Mouse (Mus musculus) myocyte (in vitro differentiated cells): ENCODE measurements at regions not wholly inside any gene's neighbourhood (a gene's known extent, or its start where the extent isn't known, plus 50 kb on each side); places are given as distances from the start of the nearest gene placed in this dataset.
"Not testable (repeated sequence)": the region's sequence is repeated elsewhere in the genome, so short reads cannot be mapped to it uniquely, and the experiment has no call there.

Experiments used
- H3K27me3 ChIP-seq: one replicate; pipeline ENCODE4 v1.6.1; 2011; ENCODE audit not compliant: control insufficient read depth, insufficient read depth, insufficient read length
- H3K36me3 ChIP-seq: one replicate; pipeline ENCODE4 v1.6.1; 2011; ENCODE audit not compliant: control insufficient read depth, insufficient read depth
- H3K4me2 ChIP-seq: one replicate; pipeline ENCODE4 v1.6.1; 2011; ENCODE audit warnings: low read depth, control low read depth
- H3K4me3 ChIP-seq: one replicate; pipeline ENCODE4 v1.5.1; 2011; ENCODE audit warnings: mild to moderate bottlenecking, control low read depth, moderate library complexity
- H3K79me2 ChIP-seq: one replicate; pipeline ENCODE4 v1.6.1; 2011; ENCODE audit not compliant: control insufficient read depth, insufficient read depth
- H3ac ChIP-seq: one replicate; pipeline ENCODE4 v1.6.1; 2011; ENCODE audit not compliant: control insufficient read depth, insufficient read length
- CEBPB ChIP-seq: IDR thresholded peaks from 2 replicates; pipeline ENCODE4 v1.6.1; 2011; ENCODE audit warnings: mild to moderate bottlenecking, moderate library complexity; ENCODE audit not compliant: poor library complexity, insufficient read depth, severe bottlenecking
- E2F4 ChIP-seq: IDR thresholded peaks from one replicate; pipeline ENCODE4 v1.6.1; 2011; ENCODE audit warnings: mild to moderate bottlenecking, control low read depth, moderate library complexity; ENCODE audit not compliant: insufficient read depth
- MAX ChIP-seq: IDR thresholded peaks from one replicate; pipeline ENCODE4 v1.6.1; 2011; ENCODE audit warnings: low read depth, mild to moderate bottlenecking, control low read depth
- MYOD1 ChIP-seq, 3 experiments: IDR thresholded peaks; one replicate each; pipeline ENCODE4 v1.6.1; 2011; ENCODE audit warnings: control low read depth in 2 of 3, low read depth in 2 of 3, mild to moderate bottlenecking in 2 of 3, moderate library complexity in 1 of 3; ENCODE audit not compliant: insufficient read length in 2 of 3, control insufficient read depth in 1 of 3
- MYOG ChIP-seq, 3 experiments: IDR thresholded peaks; one replicate each; pipeline ENCODE4 v1.6.1; 2011; ENCODE audit warnings: control low read depth in 2 of 3, low read depth in 2 of 3, mild to moderate bottlenecking in 2 of 3; ENCODE audit not compliant: insufficient read length in 2 of 3, control insufficient read depth in 1 of 3, insufficient read depth in 1 of 3
- POLR2A ChIP-seq: IDR thresholded peaks from one replicate; pipeline ENCODE4 v1.6.1; 2011; ENCODE audit warnings: low read depth, mild to moderate bottlenecking, control low read depth, moderate library complexity; ENCODE audit not compliant: insufficient read length
- POLR2AphosphoS2 ChIP-seq: IDR thresholded peaks from one replicate; pipeline ENCODE4 v1.6.1; 2011; ENCODE audit warnings: low read depth, control low read depth; ENCODE audit not compliant: insufficient read length
- REST ChIP-seq: IDR thresholded peaks from one replicate; pipeline ENCODE4 v1.6.1; 2011; ENCODE audit warnings: mild to moderate bottlenecking, control low read depth, moderate library complexity; ENCODE audit not compliant: insufficient read depth, insufficient read length
- SRF ChIP-seq: IDR thresholded peaks from one replicate; pipeline ENCODE4 v1.6.1; 2011; ENCODE audit warnings: low read depth; ENCODE audit not compliant: control insufficient read depth, insufficient read length
- TCF12 ChIP-seq: IDR thresholded peaks from one replicate; pipeline ENCODE4 v1.6.1; 2011; ENCODE audit warnings: mild to moderate bottlenecking, control low read depth; ENCODE audit not compliant: poor library complexity, insufficient read depth, severe bottlenecking
- TCF3 ChIP-seq: IDR thresholded peaks from one replicate; pipeline ENCODE4 v1.6.1; 2011; ENCODE audit warnings: low read depth, control low read depth; ENCODE audit not compliant: insufficient read length
- USF1 ChIP-seq: IDR thresholded peaks from one replicate; pipeline ENCODE4 v1.6.1; 2011; ENCODE audit warnings: low read depth, mild to moderate bottlenecking, control low read depth, moderate library complexity

GRCm38 (mm10) chr14:54121340-54121739 lies 132.6 kb downstream of the Dad1 start:
- H3ac ChIP-seq: no peak overlapping the region
- no peak overlapping the region for H3K4me2 ChIP-seq
- no peaks in the 10 kb centered on the region for H3K27me3 ChIP-seq
- H3K4me3 ChIP-seq: no peak overlapping the region
- H3K79me2 ChIP-seq: no peaks in the 10 kb centered on the region
- no peaks in the 10 kb centered on the region for H3K36me3 ChIP-seq
- TF ChIP-seq USF1 (no peak), SRF (no peak), POLR2AphosphoS2 (no peak), E2F4 (no peak), REST (no peak), POLR2A (no peak), TCF12 (no peak), TCF3 (no peak), MYOG (IDR thresholded peaks at IDR 0.05; ENCODE audit: control insufficient read depth in 1 of 3, insufficient read depth in 1 of 3, insufficient read length in 2 of 3, low read depth in 2 of 3) (no peak), CEBPB (no peak), MAX (no peak), MYOD1 (IDR thresholded peaks at IDR 0.05; ENCODE audit: control insufficient read depth in 1 of 3, insufficient read length in 2 of 3, low read depth in 2 of 3) (no peak)

- Histone ChIP-seq H3K4me2 (no peak overlapping the region), H3ac (no peak overlapping the region), H3K79me2 (no peaks in the 10 kb centered on the region), H3K36me3 (no peaks in the 10 kb centered on the region), H3K27me3 (no peaks in the 10 kb centered on the region), H3K4me3 (no peak overlapping the region)
- TF ChIP-seq MYOG (IDR thresholded peaks at IDR 0.05; ENCODE audit: control insufficient read depth in 1 of 3, insufficient read depth in 1 of 3, insufficient read length in 2 of 3, low read depth in 2 of 3): no peak
- TF ChIP-seq TCF12: no peak
- TF ChIP-seq REST: no peak
- no peak for TF ChIP-seq SRF
- TF ChIP-seq POLR2AphosphoS2: no peak
- TF ChIP-seq MYOD1 (IDR thresholded peaks at IDR 0.05; ENCODE audit: control insufficient read depth in 1 of 3, insufficient read length in 2 of 3, low read depth in 2 of 3): no peak
- TF ChIP-seq POLR2A: no peak
- TF ChIP-seq TCF3: no peak
- TF ChIP-seq USF1: no peak
- no peak for TF ChIP-seq MAX
- TF ChIP-seq E2F4: no peak
- TF ChIP-seq CEBPB: no peak
Observed at GRCm38 (mm10) chr14:54120194-54120593, 133.7 kb downstream of the Dad1 start.

- not testable (repeated sequence) for H3K27me3 ChIP-seq, H3K4me3 ChIP-seq, H3K79me2 ChIP-seq, H3K4me2 ChIP-seq, H3ac ChIP-seq, H3K36me3 ChIP-seq
Observed at GRCm38 (mm10) chr14:54117607-54118006, 136.3 kb downstream of the Dad1 start.

- H3K4me3 ChIP-seq: no peak overlapping the region
- no peak overlapping the region for H3K4me2 ChIP-seq
- no peaks in the 10 kb centered on the region for H3K27me3 ChIP-seq
- no peaks in the 10 kb centered on the region for H3K79me2 ChIP-seq
- no peaks in the 10 kb centered on the region for H3K36me3 ChIP-seq
- no peak for TF ChIP-seq TCF12
- no peak for TF ChIP-seq E2F4
- no peak for TF ChIP-seq USF1
- no peak for TF ChIP-seq CEBPB
- TF ChIP-seq POLR2A: no peak
- no peak for TF ChIP-seq MYOD1 (IDR thresholded peaks at IDR 0.05; ENCODE audit: control insufficient read depth in 1 of 3, insufficient read length in 2 of 3, low read depth in 2 of 3)
- TF ChIP-seq MYOG (IDR thresholded peaks at IDR 0.05; ENCODE audit: control insufficient read depth in 1 of 3, insufficient read depth in 1 of 3, insufficient read length in 2 of 3, low read depth in 2 of 3): no peak
- TF ChIP-seq SRF: no peak
- no peak for TF ChIP-seq REST
- TF ChIP-seq MAX: no peak
- no peak for TF ChIP-seq TCF3
- no peak for TF ChIP-seq POLR2AphosphoS2
- H3ac ChIP-seq: no peak overlapping the region
Observed at GRCm38 (mm10) chr14:54113216-54113615, 140.7 kb downstream of the Dad1 start.

GRCm38 (mm10) chr14:54110971-54111370 lies 142.9 kb downstream of the Dad1 start:
- no peak overlapping the region for H3K4me2 ChIP-seq
- TF ChIP-seq MYOD1 (IDR thresholded peaks at IDR 0.05; ENCODE audit: control insufficient read depth in 1 of 3, insufficient read length in 2 of 3, low read depth in 2 of 3): peak in 1 of 3 experiments; percentile 8
- TF ChIP-seq TCF12: no peak
- no peak overlapping the region for H3ac ChIP-seq
- no peak overlapping the region for H3K4me3 ChIP-seq
- H3K27me3 ChIP-seq: no peaks in the 10 kb centered on the region
- no peaks in the 10 kb centered on the region for H3K79me2 ChIP-seq
- H3K36me3 ChIP-seq: no peaks in the 10 kb centered on the region

- no peaks in the 10 kb centered on the region for H3K79me2 ChIP-seq
- no peaks in the 10 kb centered on the region for H3K36me3 ChIP-seq
- no peak overlapping the region for H3K4me3 ChIP-seq
- peak overlapping the region; percentile 21 for H3K4me2 ChIP-seq
- H3K27me3 ChIP-seq: no peaks in the 10 kb centered on the region
- no peak for TF ChIP-seq TCF12
- TF ChIP-seq SRF: no peak
- no peak for TF ChIP-seq E2F4
- no peak for TF ChIP-seq POLR2AphosphoS2
- no peak for TF ChIP-seq POLR2A
- no peak for TF ChIP-seq MYOD1 (IDR thresholded peaks at IDR 0.05; ENCODE audit: control insufficient read depth in 1 of 3, insufficient read length in 2 of 3, low read depth in 2 of 3)
- TF ChIP-seq MAX: no peak
- TF ChIP-seq MYOG (IDR thresholded peaks at IDR 0.05; ENCODE audit: control insufficient read depth in 1 of 3, insufficient read depth in 1 of 3, insufficient read length in 2 of 3, low read depth in 2 of 3): no peak
- no peak for TF ChIP-seq REST
- TF ChIP-seq USF1: no peak
- no peak for TF ChIP-seq CEBPB
- TF ChIP-seq TCF3: no peak
- no peak overlapping the region for H3ac ChIP-seq
Observed at GRCm38 (mm10) chr14:54109129-54109528, 144.8 kb downstream of the Dad1 start.
